ENCODE assay signal across 11 mouse cellular contexts in genomic region chr10:80369995-80370747, GRCm38 (mm10). TPM values are rescaled to one million over a fixed set of nuclear protein-coding genes. Genes with fewer than 3 reads are reported as not detected.
A peak's percentile ranks its signal among the peaks of the same experiment; 100 is the strongest.
DNase-seq lines count a peak whose midpoint lies in the region; ATAC-seq and TF ChIP-seq lines count a peak whose summit lies in the region.
"Had no signal": no experiment of that assay in that cellular context is flagged by ENCODE, and none has a peak within 500 bp of the region (broad histone marks: within the 10 kb centered on the region; RNA-seq: fewer than 3 reads in every experiment).

No protein-coding gene starts in this region.

- WGBS in heart, adult 2 months = 70% methylated on average over 21 of the region's 21 CpGs
- WGBS in hindbrain, embryonic 16.5 days = 80% methylated on average over 21 of the region's 21 CpGs

- no peaks in the 10 kb centered on the region for H3K4me1 ChIP-seq in heart, adult 2 months (ENCODE audit: control insufficient read depth, insufficient read depth, low read length)
- peaks cover 0 to 7% of the 10 kb centered on the region in 2 experiments; a peak in 1 of 4 replicates for H3K4me1 ChIP-seq in MEL (ENCODE audit: control insufficient read depth in 1 of 2, insufficient read depth in 2 of 2, low read length in 2 of 2)
- peaks cover 7% of the 10 kb centered on the region for H3K4me1 ChIP-seq in hindbrain, embryonic 16.5 days (ENCODE audit: control insufficient read depth, insufficient read depth, low read depth, low read length)

- intact Hi-C loops in heart, adult 2 months (cut with DNase I) = loop anchor here (5.0 kb wide), 1 partner anchor 193 kb away; the partner anchor contains the start of gene Efna2

- H3K9ac ChIP-seq in heart, adult 2 months (ENCODE audit: low read depth, low read length) = no peak overlapping the region
- H3K9ac ChIP-seq in MEL (ENCODE audit: control insufficient read depth, low read depth, low read length, poor library complexity, severe bottlenecking) = no peak overlapping the region
- H3K9ac ChIP-seq in hindbrain, embryonic 16.5 days (ENCODE audit: low read depth, low read length) = no peak overlapping the region

- no peak for TF ChIP-seq POLR2A in heart, adult 2 months (IDR thresholded peaks at IDR 0.05; ENCODE audit: insufficient read depth, low read depth, low read length)
- no peak for TF ChIP-seq POLR2A in MEL (IDR thresholded peaks at IDR 0.05; ENCODE audit: control insufficient read depth in 1 of 2, insufficient read depth in 1 of 2, low read depth in 1 of 2, low read length in 2 of 2, poor library complexity in 1 of 2)

- no peak for TF ChIP-seq RAD21 in MEL (IDR thresholded peaks at IDR 0.05; ENCODE audit: low read depth, low read length)

- no peak overlapping the region for H3K4me2 ChIP-seq in hindbrain, embryonic 16.5 days (ENCODE audit: low read length)

- no peaks in the 10 kb centered on the region for H3K79me2 ChIP-seq in heart, adult 2 months (replicated peaks; ENCODE audit: control insufficient read depth, insufficient read depth, low read length)
- H3K79me2 ChIP-seq in MEL (ENCODE audit: control insufficient read depth, insufficient read depth, low read length, poor library complexity) = no peaks in the 10 kb centered on the region

- no peak for DNase-seq in heart, adult 2 months
- DNase-seq in heart, adult 11 months = no peak
- peak; percentile 72 for DNase-seq in right cerebral cortex, adult 18-20 months
- no peak for DNase-seq in right cerebral cortex, postnatal 14 days
- DNase-seq in MEL (ENCODE audit: low read depth, low spot score) = peak; percentile 45
- peak; percentile 58 for DNase-seq in telencephalon, adult 2 months (ENCODE audit: low read depth, low spot score)
- DNase-seq in layer of hippocampus, adult 11-12 months (ENCODE audit: low spot score) = no peak
- DNase-seq: cerebellum, adult 9-11 months had no signal

- no peak overlapping the region for H3K4me3 ChIP-seq in heart, adult 2 months
- no peak overlapping the region for H3K4me3 ChIP-seq in MEL (ENCODE audit: control insufficient read depth in 1 of 2, insufficient read depth in 1 of 2, low read depth in 2 of 2, low read length in 2 of 2)
- no peak overlapping the region for H3K4me3 ChIP-seq in hindbrain, embryonic 16.5 days (ENCODE audit: low read length)
- H3K4me3 ChIP-seq: megakaryocyte, embryonic 14.5 days had no signal

- H3K27ac ChIP-seq in heart, adult 2 months = no peak overlapping the region
- no peak overlapping the region for H3K27ac ChIP-seq in MEL (ENCODE audit: control insufficient read depth, low read depth, low read length)
- no peak overlapping the region for H3K27ac ChIP-seq in hindbrain, embryonic 16.5 days (ENCODE audit: low read depth, low read length)

- H3K27me3 ChIP-seq in heart, adult 2 months (ENCODE audit: control insufficient read depth, insufficient read depth, low read length) = no peaks in the 10 kb centered on the region
- peaks cover 0 to 2% of the 10 kb centered on the region in 2 experiments; a peak in 1 of 4 replicates for H3K27me3 ChIP-seq in MEL (ENCODE audit: control insufficient read depth in 1 of 2, insufficient read depth in 2 of 2, low read length in 2 of 2)
- H3K27me3 ChIP-seq in hindbrain, embryonic 16.5 days (replicated peaks; ENCODE audit: control insufficient read depth, insufficient read depth, low read length) = no peaks in the 10 kb centered on the region

- H3K36me3 ChIP-seq in heart, adult 2 months (ENCODE audit: control insufficient read depth, insufficient read depth, low read length) = no peaks in the 10 kb centered on the region
- no peaks in the 10 kb centered on the region for H3K36me3 ChIP-seq in MEL (ENCODE audit: control insufficient read depth in 1 of 2, insufficient read depth in 2 of 2, low read length in 2 of 2)
- no peaks in the 10 kb centered on the region for H3K36me3 ChIP-seq in hindbrain, embryonic 16.5 days (ENCODE audit: control insufficient read depth, insufficient read depth, low read length)

- ATAC-seq in hindbrain, embryonic 16.5 days = no peak

- H3K9me3 ChIP-seq in MEL (replicated peaks; ENCODE audit: insufficient read depth, low read length) = no peaks in the 10 kb centered on the region
- H3K9me3 ChIP-seq in hindbrain, embryonic 16.5 days (ENCODE audit: control insufficient read depth, low read length) = no peaks in the 10 kb centered on the region

- no peak for TF ChIP-seq EP300 in heart, adult 2 months (IDR thresholded peaks at IDR 0.05; ENCODE audit: insufficient read depth, low read depth, low read length)
- no peak for TF ChIP-seq EP300 in MEL (IDR thresholded peaks at IDR 0.05; ENCODE audit: low read depth in 1 of 2, low read length in 2 of 2)

- TF ChIP-seq CTCF in heart, adult 2 months (IDR thresholded peaks at IDR 0.05) = peak; percentile 52
- peak; percentile 38 to 47 (median 39); a peak in 5 of 6 replicates for TF ChIP-seq CTCF in MEL (IDR thresholded peaks at IDR 0.05 in 2 of 3, conservative IDR thresholded peaks at IDR 0.05 in 1 of 3; ENCODE audit: control insufficient read depth in 1 of 3, insufficient read depth in 1 of 3, low read depth in 2 of 3, low read length in 3 of 3, poor library complexity in 1 of 3, severe bottlenecking in 1 of 3)

TF ChIP-seq in MEL, 35 proteins besides CTCF, POLR2A, EP300 and RAD21:
- TF ChIP-seq MYC (IDR thresholded peaks at IDR 0.05; ENCODE audit: low read depth, low read length) (no peak), KAT2A (conservative IDR thresholded peaks at IDR 0.05; ENCODE audit: low read depth, low read length) (no peak), NELFE (IDR thresholded peaks at IDR 0.05; ENCODE audit: low read depth, low read length) (no peak), BHLHE40 (IDR thresholded peaks at IDR 0.05; ENCODE audit: borderline replicate concordance, low read depth, low read length) (no peak), MEF2A (IDR thresholded peaks at IDR 0.05; ENCODE audit: extremely low read depth, insufficient replicate concordance, low read depth, low read length, poor library complexity, severe bottlenecking) (no peak), GABPA (IDR thresholded peaks at IDR 0.05; ENCODE audit: low read depth, low read length) (no peak), JUND (IDR thresholded peaks at IDR 0.05; ENCODE audit: low read depth, low read length) (no peak), MYB (IDR thresholded peaks at IDR 0.05; ENCODE audit: low read depth, low read length) (no peak), ELF1 (IDR thresholded peaks at IDR 0.05; ENCODE audit: low read depth, low read length) (no peak), MAX (IDR thresholded peaks at IDR 0.05; ENCODE audit: low read length) (no peak), ZMIZ1 (IDR thresholded peaks at IDR 0.05; ENCODE audit: low read depth, low read length) (no peak), TCF12 (IDR thresholded peaks at IDR 0.05; ENCODE audit: low read depth, low read length) (no peak), TAL1 (IDR thresholded peaks at IDR 0.05; ENCODE audit: low read length) (no peak), RCOR1 (IDR thresholded peaks at IDR 0.05; ENCODE audit: low read depth, low read length) (no peak), MXI1 (IDR thresholded peaks at IDR 0.05; ENCODE audit: low read depth, low read length) (no peak), HCFC1 (IDR thresholded peaks at IDR 0.05; ENCODE audit: low read depth, low read length) (no peak), SMC3 (IDR thresholded peaks at IDR 0.05; ENCODE audit: low read depth, low read length) (no peak), GATA1 (IDR thresholded peaks at IDR 0.05; ENCODE audit: low read depth, low read length) (no peak), NRF1 (IDR thresholded peaks at IDR 0.05; ENCODE audit: insufficient read depth, low read depth, low read length, poor library complexity, severe bottlenecking) (no peak)

RNA-seq across cellular contexts. Expression of gene Plk5, which starts 13.9 kb away (rescaled TPM):
- total RNA-seq in heart, adult 2 months (2021) = under 1 TPM; 0.50 to 0.63 TPM
- 2.0 and 2.7 TPM in 2 replicates for polyA plus RNA-seq in heart, adult 2 months (2012; rRNA removed)
- 0.19 TPM in 1 of 2 replicates, not detected in the other for total RNA-seq in MEL (2012; rRNA removed)
- polyA plus RNA-seq in MEL (2012; ENCODE audit: insufficient read depth in 1 of 2, insufficient read length in 2 of 2, low read depth in 1 of 2, low replicate concordance in 2 of 2, missing spikeins in 1 of 2) = under 1 TPM in 1 of 2 experiments, not detected in 1; 0.19 TPM
- 9.3 and 11.0 TPM in 2 replicates for polyA plus RNA-seq in hindbrain, embryonic 16.5 days (2015; fragmentation: Nextera tagmentation; extraction: Ambion mirVana)
- polyA plus RNA-seq: heart, embryonic 14.5 days had no signal

RNA-seq across cellular contexts. Expression of gene Mex3d, which starts 17.3 kb away (rescaled TPM):
- 1 to 10 TPM; 7.3 to 7.5 TPM for total RNA-seq in heart, adult 2 months (2021)
- polyA plus RNA-seq in heart, adult 2 months (2012; rRNA removed) = 5.8 and 7.9 TPM in 2 replicates
- 14.1 and 15.6 TPM in 2 replicates for total RNA-seq in MEL (2012; rRNA removed)
- 10 to 100 TPM in 1 of 2 experiments, not detected in 1; 18.8 TPM for polyA plus RNA-seq in MEL (2012; ENCODE audit: insufficient read depth in 1 of 2, insufficient read length in 2 of 2, low read depth in 1 of 2, low replicate concordance in 2 of 2, missing spikeins in 1 of 2)
- polyA plus RNA-seq in hindbrain, embryonic 16.5 days (2015; fragmentation: Nextera tagmentation; extraction: Ambion mirVana) = 9.1 and 9.2 TPM in 2 replicates

RNA-seq across cellular contexts. Expression of gene Adamtsl5, which starts 22.0 kb away (rescaled TPM):
- 10 to 100 TPM; 71.9 to 84.5 TPM for total RNA-seq in heart, adult 2 months (2021)
- polyA plus RNA-seq in heart, adult 2 months (2012; rRNA removed) = 80.9 and 85.2 TPM in 2 replicates
- total RNA-seq in MEL (2012; rRNA removed) = 2.4 and 3.9 TPM in 2 replicates
- polyA plus RNA-seq in MEL (2012; ENCODE audit: insufficient read depth in 1 of 2, insufficient read length in 2 of 2, low read depth in 1 of 2, low replicate concordance in 2 of 2, missing spikeins in 1 of 2) = 10 to 100 TPM in 1 of 2 experiments, not detected in 1; 16.5 TPM
- polyA plus RNA-seq in hindbrain, embryonic 16.5 days (2015; fragmentation: Nextera tagmentation; extraction: Ambion mirVana) = 1.1 and 1.8 TPM in 2 replicates

RNA-seq across cellular contexts. Expression of gene Mbd3, which starts 29.2 kb away (rescaled TPM):
- total RNA-seq in heart, adult 2 months (2021) = 10 to 100 TPM; 86.5 to 95.2 TPM
- polyA plus RNA-seq in heart, adult 2 months (2012; rRNA removed) = 91.4 and 95.1 TPM in 2 replicates
- total RNA-seq in MEL (2012; rRNA removed) = 81.4 and 86.9 TPM in 2 replicates
- polyA plus RNA-seq in MEL (2012; ENCODE audit: insufficient read depth in 1 of 2, insufficient read length in 2 of 2, low read depth in 1 of 2, low replicate concordance in 2 of 2, missing spikeins in 1 of 2) = 100 to 1,000 TPM in 1 of 2 experiments, not detected in 1; 289 TPM
- polyA plus RNA-seq in hindbrain, embryonic 16.5 days (2015; fragmentation: Nextera tagmentation; extraction: Ambion mirVana) = 196 and 207 TPM in 2 replicates

RNA-seq across cellular contexts. Expression of gene Uqcr11, which starts 36.5 kb away (rescaled TPM):
- total RNA-seq in heart, adult 2 months (2021) = 1,000 to 10,000 TPM; 1,743 to 1,981 TPM
- polyA plus RNA-seq in heart, adult 2 months (2012; rRNA removed) = 5,192 and 5,251 TPM in 2 replicates
- total RNA-seq in MEL (2012; rRNA removed) = 879 and 935 TPM in 2 replicates
- polyA plus RNA-seq in MEL (2012; ENCODE audit: insufficient read depth in 1 of 2, insufficient read length in 2 of 2, low read depth in 1 of 2, low replicate concordance in 2 of 2, missing spikeins in 1 of 2) = 100 to 1,000 TPM in 1 of 2 experiments, not detected in 1; 481 TPM
- polyA plus RNA-seq in hindbrain, embryonic 16.5 days (2015; fragmentation: Nextera tagmentation; extraction: Ambion mirVana) = 704 and 759 TPM in 2 replicates

Comparison
In these comparisons a context has a peak if more than half of its experiments do, and no peak if none do; other contexts are left out.
1. DNase-seq: peak in right cerebral cortex, adult 18-20 months (single experiment), MEL (single experiment) and telencephalon, adult 2 months (single experiment); none in heart, adult 2 months (0 of 2), heart, adult 11 months (single experiment), right cerebral cortex, postnatal 14 days (single experiment) and layer of hippocampus, adult 11-12 months (single experiment).